Mouse (Mus musculus) erythroblast, embryonic 14.5 days (primary cell): ENCODE data around the gene Slc26a3.

Source experiments
- GATA1 ChIP-seq: IDR thresholded peaks from 2 replicates; pipeline ENCODE4 v1.6.1; 2012; ENCODE audit warnings: low read length, inconsistent platforms, mixed read lengths
- TAL1 ChIP-seq: IDR thresholded peaks from 3 replicates; pipeline ENCODE4 v1.6.1; 2012; ENCODE audit warnings: low read length, inconsistent platforms, mixed read lengths

DNA sequence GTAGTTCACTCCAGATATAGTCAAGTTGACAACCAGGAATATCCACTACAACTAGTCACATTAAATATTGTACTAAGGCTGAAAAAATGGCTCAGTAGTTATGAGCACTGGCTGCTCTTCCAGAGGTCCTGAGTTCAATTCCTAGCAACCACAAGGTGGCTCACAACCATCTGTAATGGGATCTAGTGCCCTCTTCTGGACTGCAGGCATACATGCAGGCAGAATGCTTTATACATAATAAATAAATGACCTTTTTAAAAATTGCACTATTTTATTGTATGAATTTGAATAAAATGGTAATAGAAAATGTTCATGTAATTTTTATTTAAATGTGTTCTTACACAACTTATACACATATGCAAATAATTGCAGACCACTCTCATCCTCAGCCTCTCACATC is 112.5 kb downstream of the Slc26a3 start:
- no peak for TF ChIP-seq TAL1
- no peak for TF ChIP-seq GATA1
